Mouse (Mus musculus): ENCODE results near the gene Grhl1. TPM values are rescaled to one million over a fixed set of nuclear protein-coding genes. Genes with fewer than 3 reads are reported as not detected.

Grhl1 gene
- polyA plus RNA-seq, 1 experiment from 2014 or later = 4.2 TPM

DNA sequence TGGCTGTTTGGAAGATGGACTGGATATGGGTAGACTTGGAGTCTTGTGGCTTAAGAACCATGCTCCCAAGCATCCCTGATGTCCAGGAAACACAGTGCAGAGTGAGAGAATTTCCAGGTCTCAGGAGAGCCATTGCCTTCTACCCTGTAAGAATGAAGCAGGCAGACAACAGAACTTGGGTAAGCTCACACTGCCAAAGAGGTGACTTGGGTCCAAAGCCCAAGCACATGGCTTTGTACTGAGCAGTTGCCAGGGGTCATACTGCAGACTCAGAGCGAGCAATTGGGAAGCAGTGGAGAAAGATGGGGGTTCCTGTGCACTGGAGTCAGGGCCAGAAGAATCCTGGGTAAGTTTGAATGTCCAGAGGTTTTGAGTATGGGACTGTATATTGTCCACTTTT lies 76.0 kb downstream of the Grhl1 start:
- H3K9ac ChIP-seq (ENCODE audit: low read length) = no peak overlapping the region
- H3K4me1 ChIP-seq (replicated peaks; ENCODE audit: control insufficient read depth, insufficient read depth, low read length) = peaks cover 22% of the 10 kb centered on the region
- WGBS = 71% methylated on average over 1 of the region's 1 CpGs
- no peaks in the 10 kb centered on the region for H3K9me3 ChIP-seq (ENCODE audit: control insufficient read depth, low read length)
- H3K27ac ChIP-seq (ENCODE audit: low read length) = no peak overlapping the region
- no peak overlapping the region for H3K4me2 ChIP-seq (ENCODE audit: low read depth, low read length)
- no peak overlapping the region for H3K4me3 ChIP-seq (ENCODE audit: low read length)
- ATAC-seq (ENCODE audit: low read depth) = no peak
- H3K36me3 ChIP-seq (ENCODE audit: control insufficient read depth, insufficient read depth, low read length) = no peaks in the 10 kb centered on the region
- H3K27me3 ChIP-seq (ENCODE audit: control insufficient read depth, insufficient read depth, low read depth, low read length) = no peaks in the 10 kb centered on the region

DNA sequence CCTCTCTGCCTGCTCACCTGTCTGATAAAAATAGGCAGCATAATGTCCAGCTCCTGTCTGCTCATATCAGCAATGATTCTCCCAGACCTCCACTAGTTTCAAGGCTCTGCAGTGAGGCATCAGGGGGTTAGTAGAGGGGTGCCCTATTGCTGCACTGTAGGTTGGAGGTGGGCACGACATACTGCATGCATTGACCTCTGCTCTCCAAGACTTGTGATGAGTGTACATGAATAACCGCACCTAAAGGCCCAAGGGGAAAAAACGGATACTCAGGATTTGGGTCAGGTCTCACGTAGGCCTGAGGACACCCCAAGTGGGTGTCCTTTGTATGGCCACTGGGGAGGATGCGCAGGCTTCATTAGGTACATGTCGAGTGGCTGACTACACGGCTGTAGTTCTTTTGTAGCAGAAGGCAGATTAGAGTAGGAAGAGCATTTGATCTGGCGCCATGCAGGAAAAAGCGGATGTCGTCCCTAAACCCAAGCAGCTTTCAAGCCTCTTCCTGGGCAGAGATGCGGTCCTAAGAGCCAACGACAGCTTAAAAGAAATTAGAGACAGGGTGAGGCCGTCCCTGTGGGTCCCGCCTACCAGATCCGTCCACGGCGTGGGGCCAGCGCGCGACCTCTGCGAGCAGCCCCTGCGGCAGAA lies 78.5 kb downstream of the Grhl1 start:
- peaks cover 6% of the 10 kb centered on the region; the same call in 1 of the 2 replicates for H3K36me3 ChIP-seq (ENCODE audit: control insufficient read depth, insufficient read depth, low read length)
- no peak for ATAC-seq (ENCODE audit: low read depth)
- H3K27me3 ChIP-seq (ENCODE audit: control insufficient read depth, insufficient read depth, low read depth, low read length) = no peaks in the 10 kb centered on the region
- H3K4me2 ChIP-seq (ENCODE audit: low read depth, low read length) = peak overlapping the region; percentile 55
- H3K9me3 ChIP-seq (ENCODE audit: control insufficient read depth, low read length) = no peaks in the 10 kb centered on the region
- H3K27ac ChIP-seq (ENCODE audit: low read length) = peak overlapping the region; percentile 73
- WGBS = 4% methylated on average over 20 of the region's 22 CpGs
- peak overlapping the region; percentile 84 for H3K4me3 ChIP-seq (ENCODE audit: low read length)
- H3K4me1 ChIP-seq (replicated peaks; ENCODE audit: control insufficient read depth, insufficient read depth, low read length) = peaks cover 16% of the 10 kb centered on the region
- H3K9ac ChIP-seq (ENCODE audit: low read length) = peak overlapping the region; percentile 57

DNA sequence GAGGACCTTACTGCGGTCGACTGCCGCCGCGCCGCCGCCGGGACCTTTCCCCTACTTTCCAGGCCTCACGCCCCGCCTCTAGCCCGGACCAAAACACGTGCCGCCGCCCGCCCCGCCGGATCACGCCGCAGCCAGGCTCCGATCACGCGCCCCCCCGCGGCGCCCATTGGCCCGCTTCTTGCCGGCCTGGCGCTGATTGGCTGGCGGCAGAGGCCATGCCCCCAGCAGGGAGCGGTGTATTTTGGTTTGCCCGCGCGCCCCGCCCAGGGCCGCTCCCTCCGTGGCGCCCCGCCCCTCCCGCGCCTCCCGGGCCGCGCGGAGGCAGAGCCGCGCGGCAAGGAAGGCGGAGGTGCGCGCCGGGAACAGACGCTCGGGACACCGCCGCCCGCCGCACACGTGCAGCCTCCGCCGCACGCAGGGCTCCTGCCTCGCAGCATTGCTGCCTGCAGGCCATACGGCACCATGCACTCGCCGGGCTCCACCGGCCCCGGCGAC lies 79.0 kb downstream of the Grhl1 start, which contains the start of gene Klf11:
TSS of gene Klf11 (plus strand) at position 212 of the 495 bp plus-strand sequence.
- Histone ChIP-seq H3K9me3 (ENCODE audit: control insufficient read depth, low read length) (no peaks in the 10 kb centered on the region), H3K27me3 (ENCODE audit: control insufficient read depth, insufficient read depth, low read depth, low read length) (no peaks in the 10 kb centered on the region), H3K4me1 (replicated peaks; ENCODE audit: control insufficient read depth, insufficient read depth, low read length) (peaks cover 16% of the 10 kb centered on the region), H3K36me3 (ENCODE audit: control insufficient read depth, insufficient read depth, low read length) (peaks cover 7% of the 10 kb centered on the region; the same call in 1 of the 2 replicates), H3K27ac (ENCODE audit: low read length) (peak within 1 kb of the TSS; percentile 94), H3K9ac (ENCODE audit: low read length) (peak within 1 kb of the TSS; percentile 89), H3K4me2 (ENCODE audit: low read depth, low read length) (peak within 1 kb of the TSS; percentile 66), H3K4me3 (ENCODE audit: low read length) (peak within 1 kb of the TSS; percentile 84)
- peak; percentile 95 for ATAC-seq (ENCODE audit: low read depth)
- WGBS = under 1% methylated on average over 67 of the region's 68 CpGs

DNA sequence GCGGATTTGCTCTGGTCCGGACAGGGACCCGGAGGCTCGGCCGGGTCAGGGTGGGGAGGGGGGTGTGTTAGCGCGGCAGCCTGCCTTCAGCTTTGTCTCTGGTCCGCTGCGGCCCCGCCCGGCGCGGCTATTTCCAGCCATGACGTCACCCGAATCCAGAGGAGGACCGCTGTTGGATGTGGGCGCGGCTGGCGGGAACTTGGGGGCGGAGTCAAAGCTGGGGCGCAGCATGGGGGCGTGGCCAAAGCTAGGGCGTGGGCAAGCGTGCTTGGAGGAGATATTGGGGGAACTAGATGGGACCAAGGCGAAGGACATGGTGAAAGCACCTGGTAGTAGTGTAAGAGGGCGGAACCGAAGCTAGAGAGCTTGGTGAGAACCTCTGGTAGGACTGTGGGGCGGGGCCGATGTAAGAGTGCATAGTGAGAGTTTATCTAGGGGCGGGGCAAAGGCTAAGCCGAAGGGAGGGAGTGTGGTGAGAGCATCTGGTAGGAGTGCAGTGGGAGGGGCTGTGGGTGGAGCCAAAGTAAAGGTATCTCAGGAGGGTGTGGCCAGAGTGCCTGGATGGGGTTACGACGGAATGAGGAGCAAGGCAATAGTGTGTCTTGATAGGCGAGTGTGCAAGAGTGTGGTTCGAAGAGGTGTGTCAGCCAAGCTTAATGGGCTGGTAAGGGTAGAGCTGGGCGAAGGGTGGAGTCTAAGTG lies 79.7 kb downstream of the Grhl1 start:
- Histone ChIP-seq H3K9ac (ENCODE audit: low read length) (peak overlapping the region; percentile 89), H3K9me3 (ENCODE audit: control insufficient read depth, low read length) (no peaks in the 10 kb centered on the region), H3K4me3 (ENCODE audit: low read length) (peak overlapping the region; percentile 84), H3K4me2 (ENCODE audit: low read depth, low read length) (peak overlapping the region; percentile 66), H3K27me3 (ENCODE audit: control insufficient read depth, insufficient read depth, low read depth, low read length) (no peaks in the 10 kb centered on the region), H3K4me1 (replicated peaks; ENCODE audit: control insufficient read depth, insufficient read depth, low read length) (peaks cover 16% of the 10 kb centered on the region), H3K27ac (ENCODE audit: low read length) (peak overlapping the region; percentile 94), H3K36me3 (ENCODE audit: control insufficient read depth, insufficient read depth, low read length) (peaks cover 7% of the 10 kb centered on the region; the same call in 1 of the 2 replicates)
- peak; percentile 84 for ATAC-seq (ENCODE audit: low read depth)
- under 1% methylated on average over 34 of the region's 36 CpGs for WGBS

DNA sequence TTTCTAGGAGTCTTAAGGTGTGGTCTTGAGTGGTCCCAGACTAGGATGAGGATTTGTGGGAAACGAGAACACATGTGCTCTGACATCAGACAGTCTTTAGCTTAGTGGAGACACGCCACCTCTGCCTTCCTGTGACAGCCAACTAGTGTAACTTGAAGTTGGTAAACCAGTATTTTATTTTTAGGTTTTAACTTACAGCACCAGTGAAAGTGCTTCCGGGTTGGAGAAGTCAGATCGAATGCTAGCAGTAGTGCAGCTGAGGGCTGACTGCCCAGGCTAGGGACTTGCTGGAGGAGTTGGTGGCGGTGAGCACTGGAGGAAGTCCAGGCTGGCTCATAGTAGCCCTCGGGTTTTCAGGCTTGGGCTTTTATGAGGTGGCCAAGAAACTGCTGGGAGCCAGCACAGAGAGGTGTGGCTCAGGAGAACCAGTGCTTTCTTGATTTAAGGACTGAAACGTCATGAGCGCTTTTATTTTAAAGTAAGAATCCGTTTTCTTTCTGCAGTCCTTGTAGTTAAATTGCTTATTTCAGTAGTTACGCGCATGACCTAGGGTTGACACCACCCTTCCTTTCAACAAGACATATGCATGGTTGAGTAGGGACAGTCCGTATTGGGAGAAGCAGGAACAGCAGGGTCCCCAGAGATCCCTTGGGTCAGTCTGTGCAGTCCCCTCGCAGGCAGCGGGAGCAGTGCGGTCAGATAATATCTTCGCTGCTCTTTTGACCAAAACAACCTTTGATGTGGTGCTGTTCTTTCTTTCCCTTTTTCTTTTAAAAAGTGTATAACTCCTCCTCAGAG lies 82.2 kb downstream of the Grhl1 start:
- no peaks in the 10 kb centered on the region for H3K27me3 ChIP-seq (ENCODE audit: control insufficient read depth, insufficient read depth, low read depth, low read length)
- peaks cover 16% of the 10 kb centered on the region for H3K4me1 ChIP-seq (replicated peaks; ENCODE audit: control insufficient read depth, insufficient read depth, low read length)
- no peak overlapping the region for H3K27ac ChIP-seq (ENCODE audit: low read length)
- no peak overlapping the region for H3K4me2 ChIP-seq (ENCODE audit: low read depth, low read length)
- H3K36me3 ChIP-seq (ENCODE audit: control insufficient read depth, insufficient read depth, low read length) = peaks cover 9% of the 10 kb centered on the region; the same call in 1 of the 2 replicates
- H3K9me3 ChIP-seq (ENCODE audit: control insufficient read depth, low read length) = no peaks in the 10 kb centered on the region
- H3K4me3 ChIP-seq (ENCODE audit: low read length) = no peak overlapping the region
- 84% methylated on average over 16 of the region's 16 CpGs for WGBS
- ATAC-seq (ENCODE audit: low read depth) = no peak
- H3K9ac ChIP-seq (ENCODE audit: low read length) = no peak overlapping the region

DNA sequence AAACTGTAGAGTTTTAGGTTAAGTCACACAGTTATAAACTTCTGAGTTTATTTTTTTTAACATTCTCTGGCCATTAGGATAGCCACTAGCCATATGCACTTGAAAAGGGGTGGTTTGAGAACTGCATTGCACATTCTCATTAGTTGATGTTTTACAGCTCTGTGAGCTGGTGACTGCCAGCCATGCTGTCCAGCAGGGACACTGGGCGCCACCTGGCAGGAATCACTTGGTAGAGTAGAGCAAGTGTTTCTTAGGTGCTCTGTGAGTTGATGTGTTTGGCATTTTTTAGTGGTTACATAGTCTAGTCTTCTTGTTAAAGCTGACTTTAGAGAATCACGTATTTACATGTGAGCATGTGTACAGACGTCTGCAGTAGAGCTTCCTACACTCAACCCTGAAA lies 84.4 kb downstream of the Grhl1 start:
- no peaks in the 10 kb centered on the region for H3K27me3 ChIP-seq (ENCODE audit: control insufficient read depth, insufficient read depth, low read depth, low read length)
- no peak overlapping the region for H3K4me2 ChIP-seq (ENCODE audit: low read depth, low read length)
- no peak overlapping the region for H3K9ac ChIP-seq (ENCODE audit: low read length)
- peaks cover 11% of the 10 kb centered on the region for H3K4me1 ChIP-seq (replicated peaks; ENCODE audit: control insufficient read depth, insufficient read depth, low read length)
- 66% methylated on average over 3 of the region's 3 CpGs for WGBS
- no peak overlapping the region for H3K4me3 ChIP-seq (ENCODE audit: low read length)
- peaks cover 9% of the 10 kb centered on the region; the same call in 1 of the 2 replicates for H3K36me3 ChIP-seq (ENCODE audit: control insufficient read depth, insufficient read depth, low read length)
- H3K9me3 ChIP-seq (ENCODE audit: control insufficient read depth, low read length) = no peaks in the 10 kb centered on the region
- ATAC-seq (ENCODE audit: low read depth) = no peak
- no peak overlapping the region for H3K27ac ChIP-seq (ENCODE audit: low read length)

DNA sequence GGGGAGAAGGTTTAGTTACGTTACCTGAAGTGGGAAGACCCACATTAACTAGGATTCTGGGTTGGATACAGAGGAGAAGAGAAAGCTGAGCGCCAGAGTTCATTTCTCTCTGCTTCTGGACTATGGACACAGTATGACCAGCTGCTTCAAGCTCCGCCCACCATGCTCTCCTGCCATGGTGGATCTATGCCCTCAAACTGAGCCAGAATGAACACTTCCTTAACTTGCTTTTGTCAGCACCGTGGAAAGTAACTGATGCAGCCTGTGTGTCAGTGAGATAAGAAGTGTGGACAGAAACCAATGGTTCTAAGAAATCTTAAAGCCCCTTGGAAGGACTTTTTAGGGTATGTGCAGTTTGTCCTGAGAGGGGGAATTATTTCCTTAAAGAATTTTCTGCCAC lies 86.9 kb downstream of the Grhl1 start:
- Histone ChIP-seq H3K4me2 (ENCODE audit: low read depth, low read length) (no peak overlapping the region), H3K27ac (ENCODE audit: low read length) (no peak overlapping the region), H3K9me3 (ENCODE audit: control insufficient read depth, low read length) (no peaks in the 10 kb centered on the region), H3K27me3 (ENCODE audit: control insufficient read depth, insufficient read depth, low read depth, low read length) (no peaks in the 10 kb centered on the region), H3K4me1 (replicated peaks; ENCODE audit: control insufficient read depth, insufficient read depth, low read length) (no peaks in the 10 kb centered on the region; the same call in 1 of the 2 replicates), H3K9ac (ENCODE audit: low read length) (no peak overlapping the region), H3K36me3 (ENCODE audit: control insufficient read depth, insufficient read depth, low read length) (peaks cover 13% of the 10 kb centered on the region), H3K4me3 (ENCODE audit: low read length) (no peak overlapping the region)
- ATAC-seq (ENCODE audit: low read depth) = no peak
- WGBS = 84% methylated on average over 4 of the region's 4 CpGs

DNA sequence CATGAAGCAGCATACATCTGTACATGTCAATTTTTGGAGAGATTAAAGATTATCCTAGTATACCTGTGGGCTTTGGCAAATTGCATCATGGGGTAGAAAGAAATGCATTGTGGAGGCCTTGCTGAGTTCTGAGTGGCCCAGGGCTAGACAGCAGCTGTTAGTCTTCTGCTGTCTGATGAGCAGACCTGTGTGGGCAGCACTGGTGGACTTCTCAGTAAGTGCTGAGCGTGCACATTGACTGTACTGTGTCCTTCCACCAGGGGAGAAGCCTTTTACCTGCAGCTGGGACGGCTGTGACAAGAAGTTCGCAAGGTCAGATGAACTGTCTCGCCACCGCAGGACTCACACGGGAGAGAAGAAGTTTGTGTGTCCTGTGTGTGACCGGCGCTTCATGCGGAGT lies 87.8 kb downstream of the Grhl1 start:
- Histone ChIP-seq H3K36me3 (ENCODE audit: control insufficient read depth, insufficient read depth, low read length) (peaks cover 13% of the 10 kb centered on the region), H3K4me2 (ENCODE audit: low read depth, low read length) (no peak overlapping the region), H3K4me1 (replicated peaks; ENCODE audit: control insufficient read depth, insufficient read depth, low read length) (no peaks in the 10 kb centered on the region; the same call in 1 of the 2 replicates), H3K9me3 (ENCODE audit: control insufficient read depth, low read length) (no peaks in the 10 kb centered on the region), H3K4me3 (ENCODE audit: low read length) (no peak overlapping the region), H3K9ac (ENCODE audit: low read length) (no peak overlapping the region), H3K27me3 (ENCODE audit: control insufficient read depth, insufficient read depth, low read depth, low read length) (no peaks in the 10 kb centered on the region), H3K27ac (ENCODE audit: low read length) (no peak overlapping the region)
- WGBS = 91% methylated on average over 9 of the region's 9 CpGs
- no peak for ATAC-seq (ENCODE audit: low read depth)

DNA sequence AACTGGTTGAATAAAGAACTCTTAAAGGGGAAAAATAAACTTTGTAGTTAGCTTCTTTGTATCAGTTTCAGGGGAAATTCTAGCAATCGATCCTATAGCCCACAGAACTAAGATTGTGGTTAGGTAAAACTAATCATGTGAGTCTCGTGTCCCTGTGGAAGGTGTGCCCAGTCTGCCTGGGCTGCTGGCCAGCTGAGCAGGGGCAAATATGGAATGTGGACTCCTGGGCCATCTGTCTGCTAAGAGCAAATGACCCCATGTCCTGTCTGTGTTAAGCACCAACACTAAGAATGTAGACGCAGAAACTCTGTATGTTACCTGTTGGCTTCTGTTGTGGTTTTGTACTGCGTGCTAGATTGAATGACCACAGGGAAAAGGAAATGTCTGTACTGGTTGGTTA lies 89.0 kb downstream of the Grhl1 start:
- Histone ChIP-seq H3K9me3 (ENCODE audit: control insufficient read depth, low read length) (no peaks in the 10 kb centered on the region), H3K9ac (ENCODE audit: low read length) (no peak overlapping the region), H3K4me3 (ENCODE audit: low read length) (no peak overlapping the region), H3K36me3 (ENCODE audit: control insufficient read depth, insufficient read depth, low read length) (peaks cover 5% of the 10 kb centered on the region), H3K4me1 (replicated peaks; ENCODE audit: control insufficient read depth, insufficient read depth, low read length) (no peaks in the 10 kb centered on the region; the same call in 1 of the 2 replicates), H3K27ac (ENCODE audit: low read length) (no peak overlapping the region), H3K27me3 (ENCODE audit: control insufficient read depth, insufficient read depth, low read depth, low read length) (no peaks in the 10 kb centered on the region), H3K4me2 (ENCODE audit: low read depth, low read length) (no peak overlapping the region)
- ATAC-seq (ENCODE audit: low read depth) = no peak
- WGBS = 76% methylated on average over 4 of the region's 4 CpGs

All from lung, embryonic 16.5 days (tissue).